Mouse (Mus musculus) liver, embryonic 16.5 days (tissue): ENCODE measurements around the gene Ntn5. TPM values are rescaled to one million over a fixed set of nuclear protein-coding genes. Genes with fewer than 3 reads are reported as not detected.

Experiments used
- ATAC-seq: fragments of 200-750 bp; cut with Nextera tagmentation; 2 replicates; pipeline ENCODE4 v1.8.0; 2017; ENCODE audit warnings: low read depth, mild to moderate bottlenecking, moderate number of reproducible peaks, moderate library complexity
- H3K27ac ChIP-seq: fragments of 300-500 bp; sonication (generic); 2 replicates; pipeline ENCODE4 v1.5.1; 2014; ENCODE audit warnings: mild to moderate bottlenecking, low read length
- H3K27me3 ChIP-seq: fragments of 300-500 bp; sonication (generic); 2 replicates; pipeline ENCODE4 v1.6.1; 2014; ENCODE audit warnings: low read depth, low read length, mixed read lengths; ENCODE audit not compliant: control insufficient read depth, insufficient read depth
- H3K36me3 ChIP-seq: fragments of 300-500 bp; sonication (generic); 2 replicates; pipeline ENCODE4 v1.6.1; 2014; ENCODE audit warnings: mild to moderate bottlenecking; ENCODE audit not compliant: control insufficient read depth, insufficient read depth
- H3K4me1 ChIP-seq: fragments of 300-500 bp; sonication (generic); 2 replicates; pipeline ENCODE4 v1.6.1; 2014; ENCODE audit warnings: low read depth, low read length, mixed read lengths; ENCODE audit not compliant: control insufficient read depth
- H3K4me2 ChIP-seq: fragments of 300-500 bp; sonication (generic); 2 replicates; pipeline ENCODE4 v1.6.1; 2014; ENCODE audit warnings: low read depth, low read length, mixed read lengths
- H3K4me3 ChIP-seq: fragments of 300-500 bp; sonication (generic); 2 replicates; pipeline ENCODE4 v1.5.1; 2014; ENCODE audit warnings: low read depth, mild to moderate bottlenecking, low read length
- H3K9ac ChIP-seq: fragments of 300-500 bp; sonication (generic); 2 replicates; pipeline ENCODE4 v1.6.1; 2014; ENCODE audit warnings: low read depth, low read length
- H3K9me3 ChIP-seq: fragments of 300-500 bp; sonication (generic); replicated peaks from 2 replicates; pipeline ENCODE4 v1.6.1; 2016; ENCODE audit warnings: low read length; ENCODE audit not compliant: control insufficient read depth
- WGBS: fragments of 180-500 bp; shearing (Covaris S2); extraction: QIAGEN DNeasy Blood & Tissue Kit; methylation state at CpG from one replicate; pipeline ENCODE4 v1.1.7; 2014; ENCODE audit not compliant: insufficient replicate concordance; 5-methylcytosine and 5-hydroxymethylcytosine counted together
- polyA plus RNA-seq: library from polyadenylated mRNA; unstranded; fragments of >200 nt; fragmentation: Nextera tagmentation; extraction: Ambion mirVana; gene quantifications from 2 replicates; pipeline ENCODE4 v1.2.1, GENCODE M21; 2015

Ntn5 gene
- polyA plus RNA-seq, 1 experiment from 2014 or later = not detected

- peaks cover 19% of the 10 kb centered on the region for H3K36me3 ChIP-seq
- no peak overlapping the region for H3K9ac ChIP-seq
Measured at GRCm38 (mm10) chr7:45712022-45712757, 28.4 kb downstream of the Ntn5 start.

GRCm38 (mm10) chr7:45713396-45713795, 29.6 kb downstream of the Ntn5 start:
- no peak for ATAC-seq
- Histone ChIP-seq H3K36me3 (peaks cover 19% of the 10 kb centered on the region), H3K4me3 (no peak overlapping the region), H3K9me3 (no peaks in the 10 kb centered on the region), H3K27ac (peak overlapping the region; percentile 70), H3K27me3 (no peaks in the 10 kb centered on the region), H3K9ac (no peak overlapping the region), H3K4me1 (peaks cover 48% of the 10 kb centered on the region), H3K4me2 (no peak overlapping the region)
- WGBS = 85% methylated on average over 16 of the region's 16 CpGs

More at GRCm38 (mm10) chr7:45712022-45712757, 28.4 kb downstream of the Ntn5 start:
- 81% methylated on average over 21 of the region's 21 CpGs for WGBS
- H3K9me3 ChIP-seq = no peaks in the 10 kb centered on the region
- peaks cover 60% of the 10 kb centered on the region for H3K4me1 ChIP-seq
- H3K27me3 ChIP-seq = no peaks in the 10 kb centered on the region
- H3K4me2 ChIP-seq = no peak overlapping the region
- ATAC-seq = no peak
- no peak overlapping the region for H3K27ac ChIP-seq
- no peak overlapping the region for H3K4me3 ChIP-seq

- no peaks in the 10 kb centered on the region for H3K27me3 ChIP-seq
- WGBS = 73% methylated on average over 6 of the region's 6 CpGs
- H3K4me1 ChIP-seq = peaks cover 47% of the 10 kb centered on the region
- H3K4me2 ChIP-seq = peak overlapping the region; percentile 96
- ATAC-seq = no peak
- peak overlapping the region; percentile 70 for H3K27ac ChIP-seq
- H3K4me3 ChIP-seq = peak overlapping the region; percentile 87
- H3K9ac ChIP-seq = peak overlapping the region; percentile 74
- peaks cover 19% of the 10 kb centered on the region for H3K36me3 ChIP-seq
- no peaks in the 10 kb centered on the region for H3K9me3 ChIP-seq
Measured at GRCm38 (mm10) chr7:45713881-45714520, 30.2 kb downstream of the Ntn5 start.

GRCm38 (mm10) chr7:45714630-45715089, 30.8 kb downstream of the Ntn5 start:
- peak; percentile 33 for ATAC-seq
- 8% methylated on average over 14 of the region's 14 CpGs for WGBS
- peaks cover 24% of the 10 kb centered on the region for H3K36me3 ChIP-seq
- peak overlapping the region; percentile 74 for H3K9ac ChIP-seq
- peak overlapping the region; percentile 70 for H3K27ac ChIP-seq
- H3K4me1 ChIP-seq = peaks cover 54% of the 10 kb centered on the region
- H3K9me3 ChIP-seq = no peaks in the 10 kb centered on the region
- H3K4me2 ChIP-seq = peak overlapping the region; percentile 96
- no peaks in the 10 kb centered on the region for H3K27me3 ChIP-seq
- peak overlapping the region; percentile 87 for H3K4me3 ChIP-seq

GRCm38 (mm10) chr7:45715090-45715708, 31.4 kb downstream of the Ntn5 start, which contains the start of gene Rpl18:
Gene Rpl18 (plus strand): TSS chr7:45715457.
- Histone ChIP-seq H3K4me3 (peak within 1 kb of the TSS; percentile 87), H3K27me3 (no peaks in the 10 kb centered on the region), H3K36me3 (peaks cover 28% of the 10 kb centered on the region), H3K4me1 (peaks cover 58% of the 10 kb centered on the region), H3K27ac (peak within 1 kb of the TSS; percentile 72), H3K4me2 (peak within 1 kb of the TSS; percentile 96), H3K9ac (peak within 1 kb of the TSS; percentile 83), H3K9me3 (no peaks in the 10 kb centered on the region)
- peak; percentile 89 for ATAC-seq
- WGBS = 6% methylated on average over 32 of the region's 34 CpGs

- peak overlapping the region; percentile 87 for H3K4me3 ChIP-seq
Measured at GRCm38 (mm10) chr7:45715741-45716459, 32.1 kb downstream of the Ntn5 start.

GRCm38 (mm10) chr7:45716460-45716857, 32.6 kb downstream of the Ntn5 start:
- peaks cover 34% of the 10 kb centered on the region for H3K36me3 ChIP-seq
- ATAC-seq = no peak
- peak overlapping the region; percentile 96 for H3K4me2 ChIP-seq
- no peaks in the 10 kb centered on the region for H3K27me3 ChIP-seq
- peak overlapping the region; percentile 83 for H3K9ac ChIP-seq
- H3K4me3 ChIP-seq = peak overlapping the region; percentile 87
- H3K9me3 ChIP-seq = no peaks in the 10 kb centered on the region
- 67% methylated on average over 3 of the region's 3 CpGs for WGBS
- peak overlapping the region; percentile 72 for H3K27ac ChIP-seq
- peaks cover 60% of the 10 kb centered on the region for H3K4me1 ChIP-seq

More at GRCm38 (mm10) chr7:45715741-45716459, 32.1 kb downstream of the Ntn5 start:
- H3K36me3 ChIP-seq = peaks cover 35% of the 10 kb centered on the region
- H3K27me3 ChIP-seq = no peaks in the 10 kb centered on the region
- no peak for ATAC-seq
- H3K27ac ChIP-seq = peak overlapping the region; percentile 72
- H3K9ac ChIP-seq = peak overlapping the region; percentile 83
- WGBS = 45% methylated on average over 19 of the region's 19 CpGs
- H3K4me1 ChIP-seq = peaks cover 60% of the 10 kb centered on the region
- peak overlapping the region; percentile 96 for H3K4me2 ChIP-seq
- no peaks in the 10 kb centered on the region for H3K9me3 ChIP-seq
